Mouse (Mus musculus) liver, embryonic 15.5 days (tissue): ENCODE data around the gene Ccnd1. TPM values are rescaled to one million over a fixed set of nuclear protein-coding genes. Genes with fewer than 3 reads are reported as not detected.

ENCODE experiments used
- ATAC-seq: fragments of 200-750 bp; cut with Nextera tagmentation; 2 replicates; pipeline ENCODE4 v1.8.0; 2017; ENCODE audit warnings: moderate number of reproducible peaks, mild to moderate bottlenecking, moderate library complexity; ENCODE audit not compliant: insufficient read depth
- H3K27ac ChIP-seq: fragments of 300-500 bp; sonication (generic); replicated peaks from 2 replicates; pipeline ENCODE4 v1.5.1; 2015; ENCODE audit warnings: mild to moderate bottlenecking, inconsistent platforms
- H3K27me3 ChIP-seq: fragments of 300-500 bp; sonication (generic); 2 replicates; pipeline ENCODE4 v1.6.1; 2015; ENCODE audit warnings: mild to moderate bottlenecking, inconsistent platforms
- H3K36me3 ChIP-seq: fragments of 300-500 bp; sonication (generic); replicated peaks from 2 replicates; pipeline ENCODE4 v1.6.1; 2015; ENCODE audit warnings: moderate library complexity, mild to moderate bottlenecking, inconsistent platforms
- H3K4me1 ChIP-seq: fragments of 300-500 bp; sonication (generic); replicated peaks from 2 replicates; pipeline ENCODE4 v1.6.1; 2015; ENCODE audit warnings: inconsistent platforms
- H3K4me2 ChIP-seq: fragments of 300-500 bp; sonication (generic); 2 replicates; pipeline ENCODE4 v1.6.1; 2015; ENCODE audit warnings: moderate library complexity, mild to moderate bottlenecking, inconsistent platforms
- H3K4me3 ChIP-seq: fragments of 300-500 bp; sonication (generic); replicated peaks from 2 replicates; pipeline ENCODE4 v1.5.1; 2015; ENCODE audit warnings: mild to moderate bottlenecking, inconsistent platforms
- H3K9ac ChIP-seq: fragments of 300-500 bp; sonication (generic); 2 replicates; pipeline ENCODE4 v1.6.1; 2015; ENCODE audit warnings: moderate library complexity, mild to moderate bottlenecking, inconsistent platforms
- H3K9me3 ChIP-seq: fragments of 300-500 bp; sonication (generic); replicated peaks from 2 replicates; pipeline ENCODE4 v1.6.1; 2016; ENCODE audit warnings: inconsistent platforms
- WGBS: fragments of 180-500 bp; shearing (Covaris S2); methylation state at CpG from one replicate; pipeline ENCODE4 v1.1.7; 2015; ENCODE audit warnings: mixed read lengths; ENCODE audit not compliant: insufficient replicate concordance; 5-methylcytosine and 5-hydroxymethylcytosine counted together
- polyA plus RNA-seq: library from polyadenylated mRNA; unstranded; fragments of >200 nt; fragmentation: Nextera tagmentation; extraction: Ambion mirVana; gene quantifications from 2 replicates; pipeline ENCODE4 v1.2.1, GENCODE M21; 2015

Gene Ccnd1
- polyA plus RNA-seq, 1 experiment from 2014 or later, result 24.5 TPM

GRCm38 (mm10) chr7:144928889-144929210 lies 10.9 kb downstream of the Ccnd1 start:
- H3K9ac ChIP-seq, result no peak overlapping the region
- WGBS, result 70% methylated on average over 6 of the region's 6 CpGs
- no peaks in the 10 kb centered on the region for H3K9me3 ChIP-seq
- H3K36me3 ChIP-seq, result 0 out of 2 replicates have a peak, but pooled peaks cover 21% of the 10 kb centered on the region
- no peaks in the 10 kb centered on the region for H3K27me3 ChIP-seq
- no peak overlapping the region for H3K4me3 ChIP-seq
- no peak overlapping the region for H3K4me2 ChIP-seq
- no peak for ATAC-seq
- H3K4me1 ChIP-seq, result peaks cover 11% of the 10 kb centered on the region
- H3K27ac ChIP-seq, result no peak overlapping the region

GRCm38 (mm10) chr7:144928009-144928888 lies 11.5 kb downstream of the Ccnd1 start:
- no peak overlapping the region for H3K9ac ChIP-seq
- no peak overlapping the region for H3K27ac ChIP-seq
- H3K36me3 ChIP-seq, result 0 out of 2 replicates have a peak, but pooled peaks cover 16% of the 10 kb centered on the region
- no peak overlapping the region for H3K4me2 ChIP-seq
- no peaks in the 10 kb centered on the region for H3K27me3 ChIP-seq
- WGBS, result 59% methylated on average over 4 of the region's 4 CpGs
- peaks cover 11% of the 10 kb centered on the region for H3K4me1 ChIP-seq
- H3K4me3 ChIP-seq, result no peak overlapping the region
- 0 out of 2 replicates have a peak, but pooled peaks have one; percentile 27 for ATAC-seq
- no peaks in the 10 kb centered on the region for H3K9me3 ChIP-seq

- no peak for ATAC-seq
- 0 out of 2 replicates have a peak, but pooled peaks cover 10% of the 10 kb centered on the region for H3K36me3 ChIP-seq
- H3K9ac ChIP-seq, result no peak overlapping the region
- 51% methylated on average over 2 of the region's 2 CpGs for WGBS
- H3K27me3 ChIP-seq, result no peaks in the 10 kb centered on the region
- peaks cover 11% of the 10 kb centered on the region for H3K4me1 ChIP-seq
- no peak overlapping the region for H3K4me3 ChIP-seq
- no peak overlapping the region for H3K4me2 ChIP-seq
- H3K9me3 ChIP-seq, result no peaks in the 10 kb centered on the region
- no peak overlapping the region for H3K27ac ChIP-seq
Measured at GRCm38 (mm10) chr7:144927591-144927990, 12.1 kb downstream of the Ccnd1 start.

- H3K9ac ChIP-seq, result no peak overlapping the region
- H3K36me3 ChIP-seq, result peaks cover 42% of the 10 kb centered on the region
- H3K4me2 ChIP-seq, result no peak overlapping the region
- H3K4me3 ChIP-seq, result no peak overlapping the region
- no peak for ATAC-seq
- H3K4me1 ChIP-seq, result peaks cover 20% of the 10 kb centered on the region
- no peaks in the 10 kb centered on the region for H3K27me3 ChIP-seq
- 67% methylated on average over 1 of the region's 1 CpGs for WGBS
- no peak overlapping the region for H3K27ac ChIP-seq
- no peaks in the 10 kb centered on the region for H3K9me3 ChIP-seq
Measured at GRCm38 (mm10) chr7:144918823-144919222, 20.9 kb downstream of the Ccnd1 start.

- Histone ChIP-seq H3K36me3 (peaks cover 26% of the 10 kb centered on the region), H3K4me2 (peak within 1 kb of the TSS; percentile 93), H3K27ac (peak within 1 kb of the TSS; percentile 71), H3K9me3 (no peaks in the 10 kb centered on the region), H3K9ac (peak within 1 kb of the TSS; percentile 80), H3K27me3 (0 out of 2 replicates have a peak, but pooled peaks cover 4% of the 10 kb centered on the region), H3K4me1 (peaks cover 20% of the 10 kb centered on the region), H3K4me3 (peak within 1 kb of the TSS; percentile 91)
- WGBS, result under 1% methylated on average over 55 of the region's 55 CpGs
- peak; percentile 96 for ATAC-seq
Measured at GRCm38 (mm10) chr7:144914948-144915750, 24.6 kb downstream of the Ccnd1 start, which contains the start of gene LTO1. LTO1 (plus strand) TSS chr7:144915100.

- H3K9ac ChIP-seq, result peak overlapping the region; percentile 80; the same call in 1 of the 2 replicates
- peak overlapping the region; percentile 71; the same call in 1 of the 2 replicates for H3K27ac ChIP-seq
- peak; percentile 88 for ATAC-seq
- peak overlapping the region; percentile 93 for H3K4me2 ChIP-seq
- peaks cover 18% of the 10 kb centered on the region for H3K36me3 ChIP-seq
- H3K27me3 ChIP-seq, result 0 out of 2 replicates have a peak, but pooled peaks cover 4% of the 10 kb centered on the region
- H3K4me1 ChIP-seq, result peaks cover 20% of the 10 kb centered on the region
- WGBS, result 7% methylated on average over 17 of the region's 17 CpGs
- no peaks in the 10 kb centered on the region for H3K9me3 ChIP-seq
- H3K4me3 ChIP-seq, result peak overlapping the region; percentile 91
Measured at GRCm38 (mm10) chr7:144914296-144914947, 25.3 kb downstream of the Ccnd1 start.

- no peak for ATAC-seq
- no peak overlapping the region for H3K9ac ChIP-seq
- H3K27ac ChIP-seq, result no peak overlapping the region
- H3K4me2 ChIP-seq, result no peak overlapping the region
- H3K36me3 ChIP-seq, result 0 out of 2 replicates have a peak, but pooled peaks cover 6% of the 10 kb centered on the region
- WGBS, result 59% methylated on average over 4 of the region's 4 CpGs
- H3K4me1 ChIP-seq, result peaks cover 20% of the 10 kb centered on the region
- H3K27me3 ChIP-seq, result peaks cover 15% of the 10 kb centered on the region; the same call in 1 of the 2 replicates
- no peak overlapping the region for H3K4me3 ChIP-seq
- no peaks in the 10 kb centered on the region for H3K9me3 ChIP-seq
Measured at GRCm38 (mm10) chr7:144912897-144913296, 26.8 kb downstream of the Ccnd1 start.

- H3K4me2 ChIP-seq, result no peak overlapping the region
- no peak overlapping the region for H3K9ac ChIP-seq
- 65% methylated on average over 1 of the region's 1 CpGs for WGBS
- H3K27ac ChIP-seq, result no peak overlapping the region
- H3K9me3 ChIP-seq, result no peaks in the 10 kb centered on the region
- no peak overlapping the region for H3K4me3 ChIP-seq
- ATAC-seq, result no peak
- H3K36me3 ChIP-seq, result no peaks in the 10 kb centered on the region
- H3K27me3 ChIP-seq, result peaks cover 24% of the 10 kb centered on the region
- peaks cover 22% of the 10 kb centered on the region for H3K4me1 ChIP-seq
Measured at GRCm38 (mm10) chr7:144911121-144911520, 28.6 kb downstream of the Ccnd1 start.

GRCm38 (mm10) chr7:144908705-144909104 lies 31.0 kb downstream of the Ccnd1 start:
- Histone ChIP-seq H3K4me1 (peaks cover 8% of the 10 kb centered on the region; the same call in 1 of the 2 replicates), H3K9me3 (no peaks in the 10 kb centered on the region), H3K4me3 (no peak overlapping the region), H3K36me3 (no peaks in the 10 kb centered on the region), H3K27me3 (peaks cover 34% of the 10 kb centered on the region), H3K27ac (no peak overlapping the region), H3K4me2 (no peak overlapping the region), H3K9ac (no peak overlapping the region)
- no peak for ATAC-seq
- WGBS, result 39% methylated on average over 7 of the region's 7 CpGs

GRCm38 (mm10) chr7:144907793-144908192 lies 31.9 kb downstream of the Ccnd1 start:
- H3K9ac ChIP-seq, result no peak overlapping the region
- peaks cover 8% of the 10 kb centered on the region; the same call in 1 of the 2 replicates for H3K4me1 ChIP-seq
- WGBS, result 8% methylated on average over 8 of the region's 8 CpGs
- no peaks in the 10 kb centered on the region for H3K36me3 ChIP-seq
- H3K27me3 ChIP-seq, result peaks cover 38% of the 10 kb centered on the region
- H3K4me3 ChIP-seq, result no peak overlapping the region
- no peak overlapping the region for H3K27ac ChIP-seq
- H3K9me3 ChIP-seq, result no peaks in the 10 kb centered on the region
- no peak overlapping the region for H3K4me2 ChIP-seq
- ATAC-seq, result no peak
